Mouse (Mus musculus): ENCODE measurements around the gene Olfr1229. TPM values are rescaled to one million over a fixed set of nuclear protein-coding genes. Genes with fewer than 3 reads are reported as not detected.

Olfr1229 gene
- not detected in 2 replicates for polyA plus RNA-seq (2016; fragmentation: Nextera tagmentation; extraction: Ambion mirVana)

DNA sequence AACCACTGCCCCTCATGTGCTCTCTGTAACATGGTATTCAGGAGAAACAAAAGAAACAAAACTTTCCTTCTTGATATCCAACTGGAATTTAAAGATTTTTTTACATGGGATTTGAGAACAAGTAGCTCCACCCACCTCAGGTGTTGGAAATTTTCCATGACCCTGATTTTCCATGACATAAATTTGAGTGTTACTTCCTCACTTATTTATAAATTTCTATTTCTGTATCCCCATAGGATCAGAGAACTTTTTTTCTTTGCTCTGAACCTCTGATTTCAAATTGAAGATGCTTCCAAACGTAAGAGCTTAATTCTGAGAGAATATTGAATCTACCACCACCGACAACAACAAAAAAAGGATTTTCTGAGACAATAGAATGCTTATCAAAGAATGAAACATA is at the start of gene Olfr1229:
Gene Olfr1229, minus strand, starts transcription at position 101 of the 400 bp plus-strand sequence.
- H3K9ac ChIP-seq: no peak within 1 kb of the TSS
- ATAC-seq (ENCODE audit: insufficient number of reproducible peaks, low FRiP score): no peak
- H3K4me1 ChIP-seq (replicated peaks): no peaks in the 10 kb centered on the region
- WGBS: 75% methylated on average over 2 of the region's 2 CpGs
- no peaks in the 10 kb centered on the region for H3K27me3 ChIP-seq (replicated peaks)
- H3K4me3 ChIP-seq: no peak within 1 kb of the TSS
- H3K36me3 ChIP-seq: no peaks in the 10 kb centered on the region
- H3K4me2 ChIP-seq: no peak within 1 kb of the TSS
- H3K9me3 ChIP-seq (replicated peaks): no peaks in the 10 kb centered on the region
- H3K27ac ChIP-seq (ENCODE audit: poor library complexity, severe bottlenecking): no peak within 1 kb of the TSS

DNA sequence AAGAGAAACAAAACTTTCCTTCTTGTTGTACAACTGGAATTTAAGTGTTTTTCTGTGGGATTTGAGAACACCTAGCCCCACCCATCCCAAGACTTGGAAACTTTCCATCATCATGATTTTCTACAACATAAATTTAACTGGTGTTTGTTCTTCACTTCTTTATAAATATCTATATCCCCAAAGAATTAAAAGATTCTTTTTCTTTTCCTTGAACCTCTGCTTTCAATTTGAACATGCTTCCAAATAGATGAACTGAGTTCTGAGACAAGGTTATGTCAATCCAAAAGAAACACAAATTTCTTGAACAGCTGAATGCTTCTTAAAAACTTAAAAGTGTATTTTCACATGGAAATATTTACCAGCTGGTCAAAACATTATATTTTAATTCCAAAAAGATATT is 41.8 kb upstream of the Olfr1229 start, which contains the start of gene Olfr1232:
Gene Olfr1232, minus strand, starts transcription at position 101 of the 400 bp plus-strand sequence.
- ATAC-seq (ENCODE audit: insufficient number of reproducible peaks, low FRiP score): no peak
- H3K4me1 ChIP-seq (replicated peaks): no peaks in the 10 kb centered on the region
- no peak within 1 kb of the TSS for H3K9ac ChIP-seq
- H3K27ac ChIP-seq (ENCODE audit: poor library complexity, severe bottlenecking): no peak within 1 kb of the TSS
- H3K9me3 ChIP-seq (replicated peaks): no peaks in the 10 kb centered on the region
- H3K4me3 ChIP-seq: no peak within 1 kb of the TSS
- no peaks in the 10 kb centered on the region for H3K36me3 ChIP-seq
- no peaks in the 10 kb centered on the region for H3K27me3 ChIP-seq (replicated peaks)
- H3K4me2 ChIP-seq: no peak within 1 kb of the TSS

DNA sequence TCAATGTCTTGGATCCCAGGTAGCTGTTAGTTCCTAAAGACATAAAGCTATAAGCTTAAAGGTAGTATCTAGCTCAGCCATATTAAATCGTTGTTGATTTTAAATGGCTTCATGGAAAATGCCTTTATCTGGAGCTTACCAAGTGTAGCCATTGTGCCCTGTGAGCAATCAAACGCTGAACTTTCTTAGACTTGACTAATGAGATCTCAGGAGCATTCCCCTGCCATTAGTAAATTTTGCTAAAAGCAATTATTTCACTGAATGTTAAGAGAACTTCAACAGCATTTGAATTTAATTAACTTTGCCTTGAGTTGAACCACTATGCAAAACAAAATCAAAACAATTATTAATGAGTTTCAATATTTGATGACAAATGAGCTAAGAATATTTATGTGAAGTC is 19.2 kb upstream of the Olfr1229 start, which contains the start of gene Olfr1231:
Gene Olfr1231, minus strand, starts transcription at position 101 of the 400 bp plus-strand sequence.
- H3K36me3 ChIP-seq: no peaks in the 10 kb centered on the region
- H3K9ac ChIP-seq: no peak within 1 kb of the TSS
- H3K27ac ChIP-seq (ENCODE audit: poor library complexity, severe bottlenecking): no peak within 1 kb of the TSS
- no peak for ATAC-seq (ENCODE audit: insufficient number of reproducible peaks, low FRiP score)
- H3K4me1 ChIP-seq (replicated peaks): no peaks in the 10 kb centered on the region
- H3K27me3 ChIP-seq (replicated peaks): no peaks in the 10 kb centered on the region
- no peaks in the 10 kb centered on the region for H3K9me3 ChIP-seq (replicated peaks)
- no peak within 1 kb of the TSS for H3K4me3 ChIP-seq
- no peak within 1 kb of the TSS for H3K4me2 ChIP-seq
- 56% methylated on average over 2 of the region's 2 CpGs for WGBS

DNA sequence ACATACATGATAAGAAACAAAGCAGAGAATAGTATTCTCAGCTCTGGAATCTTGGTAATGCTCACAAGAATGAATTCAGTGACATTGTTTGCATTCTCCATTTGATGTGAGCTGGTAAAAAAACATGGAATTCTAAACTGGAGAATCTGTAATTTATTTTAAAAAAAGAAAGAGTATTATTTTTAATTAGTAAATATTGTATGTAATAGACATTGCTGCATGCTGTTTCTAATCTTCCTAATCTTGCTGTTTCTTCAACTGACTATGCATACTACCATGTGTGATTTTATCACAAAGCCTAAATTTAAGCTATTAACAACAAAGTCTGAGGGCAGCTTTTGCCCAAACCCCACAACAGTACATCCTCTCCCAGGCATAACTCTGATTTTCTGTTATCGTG is 9.4 kb upstream of the Olfr1229 start, which contains the start of gene Olfr1230:
Gene Olfr1230, minus strand, starts transcription at position 101 of the 400 bp plus-strand sequence.
- no peak within 1 kb of the TSS for H3K4me3 ChIP-seq
- H3K9ac ChIP-seq: no peak within 1 kb of the TSS
- H3K4me1 ChIP-seq (replicated peaks): no peaks in the 10 kb centered on the region
- H3K4me2 ChIP-seq: no peak within 1 kb of the TSS
- H3K27ac ChIP-seq (ENCODE audit: poor library complexity, severe bottlenecking): no peak within 1 kb of the TSS
- 86% methylated on average over 1 of the region's 1 CpGs for WGBS
- no peaks in the 10 kb centered on the region for H3K36me3 ChIP-seq
- no peak for ATAC-seq (ENCODE audit: insufficient number of reproducible peaks, low FRiP score)
- no peaks in the 10 kb centered on the region for H3K9me3 ChIP-seq (replicated peaks)
- no peaks in the 10 kb centered on the region for H3K27me3 ChIP-seq (replicated peaks)

DNA sequence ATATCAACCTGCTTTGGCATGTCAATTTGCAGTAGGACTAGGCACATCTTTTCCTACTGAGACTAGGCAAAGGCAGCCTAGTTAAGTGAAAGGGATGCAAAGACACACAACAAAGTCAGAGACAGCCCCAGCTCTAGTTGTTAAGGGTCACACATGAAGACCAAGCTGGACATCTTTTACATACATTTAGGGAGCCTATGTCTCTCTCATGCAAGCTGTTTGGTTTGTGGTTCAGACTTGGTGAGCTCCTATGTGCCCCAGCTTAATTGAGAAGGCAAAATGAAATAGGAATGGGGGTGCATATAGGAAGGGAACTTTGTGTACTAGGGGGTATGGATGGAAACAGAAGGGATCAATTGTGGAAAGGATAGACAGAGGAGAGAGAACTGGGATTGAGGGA is 33.9 kb downstream of the Olfr1229 start, which contains the start of gene Olfr1228:
Gene Olfr1228, minus strand, starts transcription at position 101 of the 400 bp plus-strand sequence.
- H3K36me3 ChIP-seq: no peaks in the 10 kb centered on the region
- H3K27me3 ChIP-seq (replicated peaks): no peaks in the 10 kb centered on the region
- no peak within 1 kb of the TSS for H3K4me3 ChIP-seq
- no peak within 1 kb of the TSS for H3K4me2 ChIP-seq
- ATAC-seq (ENCODE audit: insufficient number of reproducible peaks, low FRiP score): no peak
- H3K9me3 ChIP-seq (replicated peaks): no peaks in the 10 kb centered on the region
- no peak within 1 kb of the TSS for H3K27ac ChIP-seq (ENCODE audit: poor library complexity, severe bottlenecking)
- H3K4me1 ChIP-seq (replicated peaks): no peaks in the 10 kb centered on the region
- H3K9ac ChIP-seq: no peak within 1 kb of the TSS

Other genes starting within 250 kb of the Olfr1229 start
- not detected in 2 replicates for gene Olfr1218, start 226.8 kb downstream of the Olfr1229 start, polyA plus RNA-seq (2016; fragmentation: Nextera tagmentation; extraction: Ambion mirVana)
- not detected in 2 replicates for gene Olfr1219, start 204.5 kb downstream of the Olfr1229 start, polyA plus RNA-seq (2016; fragmentation: Nextera tagmentation; extraction: Ambion mirVana)
- not detected in 2 replicates for gene Olfr1220, start 181.2 kb downstream of the Olfr1229 start, polyA plus RNA-seq (2016; fragmentation: Nextera tagmentation; extraction: Ambion mirVana)
- gene Olfr1221, start 170.7 kb downstream of the Olfr1229 start, polyA plus RNA-seq (2016; fragmentation: Nextera tagmentation; extraction: Ambion mirVana): not detected in 2 replicates
- gene Olfr1222, start 155.0 kb downstream of the Olfr1229 start, polyA plus RNA-seq (2016; fragmentation: Nextera tagmentation; extraction: Ambion mirVana): not detected in 2 replicates
- gene Olfr1223, start 136.5 kb downstream of the Olfr1229 start, polyA plus RNA-seq (2016; fragmentation: Nextera tagmentation; extraction: Ambion mirVana): not detected in 2 replicates
- gene Olfr1224-ps1, start 123.9 kb downstream of the Olfr1229 start, polyA plus RNA-seq (2016; fragmentation: Nextera tagmentation; extraction: Ambion mirVana): not detected in 2 replicates
- gene Olfr1225, start 113.3 kb downstream of the Olfr1229 start, polyA plus RNA-seq (2016; fragmentation: Nextera tagmentation; extraction: Ambion mirVana): not detected in 2 replicates
- gene Olfr1226, start 88.0 kb downstream of the Olfr1229 start, polyA plus RNA-seq (2016; fragmentation: Nextera tagmentation; extraction: Ambion mirVana): not detected in 2 replicates
- gene Olfr1228, start 34.0 kb downstream of the Olfr1229 start, polyA plus RNA-seq (2016; fragmentation: Nextera tagmentation; extraction: Ambion mirVana): not detected in 2 replicates
- gene Olfr1230, start 9.3 kb upstream of the Olfr1229 start, polyA plus RNA-seq (2016; fragmentation: Nextera tagmentation; extraction: Ambion mirVana): not detected in 2 replicates
- not detected in 2 replicates for gene Olfr1231, start 19.1 kb upstream of the Olfr1229 start, polyA plus RNA-seq (2016; fragmentation: Nextera tagmentation; extraction: Ambion mirVana)
- not detected in 2 replicates for gene Olfr1232, start 41.7 kb upstream of the Olfr1229 start, polyA plus RNA-seq (2016; fragmentation: Nextera tagmentation; extraction: Ambion mirVana)
- gene Olfr1233, start 54.4 kb upstream of the Olfr1229 start, polyA plus RNA-seq (2016; fragmentation: Nextera tagmentation; extraction: Ambion mirVana): not detected in 2 replicates
- not detected in 2 replicates for gene Olfr1234, start 76.9 kb upstream of the Olfr1229 start, polyA plus RNA-seq (2016; fragmentation: Nextera tagmentation; extraction: Ambion mirVana)
- not detected in 2 replicates for gene Olfr1238, start 121.7 kb upstream of the Olfr1229 start, polyA plus RNA-seq (2016; fragmentation: Nextera tagmentation; extraction: Ambion mirVana)
- not detected in 2 replicates for gene Olfr1239, start 132.4 kb upstream of the Olfr1229 start, polyA plus RNA-seq (2016; fragmentation: Nextera tagmentation; extraction: Ambion mirVana)
- not detected in 2 replicates for gene Olfr1240, start 155.0 kb upstream of the Olfr1229 start, polyA plus RNA-seq (2016; fragmentation: Nextera tagmentation; extraction: Ambion mirVana)
- not detected in 2 replicates for gene Olfr1241, start 199.1 kb upstream of the Olfr1229 start, polyA plus RNA-seq (2016; fragmentation: Nextera tagmentation; extraction: Ambion mirVana)
- gene Olfr1242, start 210.3 kb upstream of the Olfr1229 start, polyA plus RNA-seq (2016; fragmentation: Nextera tagmentation; extraction: Ambion mirVana): not detected in 2 replicates
- gene Olfr1243, start 243.5 kb upstream of the Olfr1229 start, polyA plus RNA-seq (2016; fragmentation: Nextera tagmentation; extraction: Ambion mirVana): not detected in 2 replicates

Measured in heart, embryonic 12.5 days (tissue).